Mouse (Mus musculus): ENCODE measurements around the gene Kcne1.

Gene Kcne1

DNA sequence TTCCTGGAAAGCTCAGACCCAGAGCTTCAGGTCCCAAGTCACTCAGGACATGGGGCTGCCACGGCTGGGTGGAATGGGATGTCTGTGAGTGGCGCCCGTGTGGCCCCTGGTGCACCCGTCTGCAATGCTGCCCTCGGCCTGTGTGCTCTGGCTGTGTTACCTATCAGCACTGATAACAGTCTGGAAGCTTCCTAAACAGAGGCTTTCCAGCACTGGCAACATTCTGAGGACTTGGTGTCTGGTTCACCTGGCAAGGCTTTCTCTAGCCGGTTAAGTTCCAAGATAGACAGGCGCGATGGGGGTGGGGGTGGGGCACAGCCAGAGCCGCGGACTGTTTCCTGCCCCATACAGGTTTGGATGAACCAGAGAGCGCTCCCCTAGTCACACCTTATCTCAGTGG, 3.3 kb downstream of the Kcne1 start:
- DNase-seq (ENCODE audit: low read depth) = no peak

- DNase-seq (ENCODE audit: low read depth) = no peak
Measured at GRCm38 (mm10) chr16:92355366-92355765, 3.9 kb downstream of the Kcne1 start.

GRCm38 (mm10) chr16:92353897-92354296, 5.4 kb downstream of the Kcne1 start:
- no peak for DNase-seq (ENCODE audit: low read depth)

DNA sequence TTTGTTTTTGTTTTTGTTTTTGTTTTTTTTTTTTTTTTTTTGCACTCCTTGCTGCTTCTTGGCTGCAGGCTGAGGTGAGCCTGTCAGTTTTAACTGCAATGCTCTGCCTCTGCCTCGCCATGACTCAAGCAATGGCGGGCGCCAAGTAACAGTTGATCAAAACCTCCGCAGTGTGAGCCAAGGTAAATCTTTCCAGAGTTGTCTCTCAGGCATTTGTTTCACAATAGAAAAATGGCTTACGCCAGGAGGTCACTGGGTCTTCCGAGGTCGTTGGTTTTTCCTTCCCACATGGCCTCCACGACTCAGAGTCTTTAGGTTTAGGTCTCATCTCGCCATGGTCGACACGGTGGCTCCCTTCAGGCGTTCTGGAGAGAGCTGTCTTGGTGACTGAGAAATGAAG, 6.0 kb downstream of the Kcne1 start:
- DNase-seq (ENCODE audit: low read depth) = no peak

- no peak for DNase-seq (ENCODE audit: low read depth)
Measured at GRCm38 (mm10) chr16:92348941-92349340, 10.3 kb downstream of the Kcne1 start.

GRCm38 (mm10) chr16:92346297-92346916, 12.9 kb downstream of the Kcne1 start:
- DNase-seq (ENCODE audit: low read depth) = no peak

GRCm38 (mm10) chr16:92345177-92345576, 14.1 kb downstream of the Kcne1 start:
- no peak for DNase-seq (ENCODE audit: low read depth)

- DNase-seq (ENCODE audit: low read depth) = peak; percentile 27
Measured at GRCm38 (mm10) chr16:92340612-92341511, 18.4 kb downstream of the Kcne1 start.

DNA sequence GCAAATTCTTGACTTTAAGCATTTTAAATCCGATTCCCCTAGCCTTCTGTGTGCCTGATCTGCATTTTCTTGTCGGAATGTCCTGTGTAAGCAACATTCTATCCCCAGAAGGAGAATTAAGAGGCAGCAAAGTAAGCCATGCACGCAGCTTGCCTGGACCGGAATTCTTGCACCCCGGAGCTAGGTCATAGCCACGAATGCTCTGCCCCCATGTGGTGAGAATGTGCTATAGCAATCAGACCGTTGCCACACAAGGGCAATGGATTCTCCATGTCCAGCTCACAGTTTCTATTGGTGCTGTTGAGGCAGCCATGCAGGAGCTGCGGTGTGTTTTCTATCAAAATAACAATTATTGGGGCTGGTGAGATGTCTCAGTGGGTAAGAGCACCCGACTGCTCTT, 23.0 kb downstream of the Kcne1 start:
- peak; percentile 43 for DNase-seq (ENCODE audit: low read depth)

- DNase-seq (ENCODE audit: low read depth) = no peak
Measured at GRCm38 (mm10) chr16:92334600-92334999, 24.7 kb downstream of the Kcne1 start.

GRCm38 (mm10) chr16:92330966-92331365, 28.3 kb downstream of the Kcne1 start:
- DNase-seq (ENCODE audit: low read depth) = no peak

DNA sequence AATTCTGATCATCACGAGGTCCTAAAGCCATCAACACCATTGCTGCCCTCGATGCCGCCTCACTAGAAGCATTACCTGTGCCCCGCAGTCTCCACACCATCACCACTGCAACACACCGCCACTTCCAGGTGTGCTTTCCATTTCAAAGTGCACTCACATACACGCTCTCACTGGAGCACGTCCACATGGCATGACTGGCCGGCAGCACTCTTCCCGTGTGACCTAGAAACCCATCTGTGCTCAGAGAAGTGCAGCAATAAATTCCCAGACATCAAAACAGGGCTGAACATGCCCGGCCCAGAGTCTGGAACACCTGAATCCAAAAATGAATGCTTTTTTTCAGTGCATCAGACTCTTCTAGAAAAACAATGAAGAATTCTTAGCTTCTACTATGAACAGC, 31.4 kb downstream of the Kcne1 start:
- DNase-seq (ENCODE audit: low read depth) = no peak

DNA sequence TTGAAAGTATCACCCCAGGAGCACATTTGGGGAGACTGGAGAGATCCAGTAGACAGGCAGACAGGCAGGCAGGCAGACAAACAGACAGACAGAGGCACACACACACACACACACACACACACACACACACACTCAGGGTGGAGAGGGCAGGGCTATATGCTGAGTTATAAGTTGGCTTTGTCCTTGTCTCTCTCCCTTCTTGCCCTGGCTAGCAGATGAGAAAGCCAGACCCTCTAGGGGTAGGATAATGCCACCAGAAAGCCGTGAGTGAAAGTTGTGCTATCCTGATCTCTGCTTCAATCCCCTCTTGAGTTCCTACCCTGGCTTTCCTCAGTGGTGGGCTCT, 34.2 kb downstream of the Kcne1 start:
- no peak for DNase-seq (ENCODE audit: low read depth)

GRCm38 (mm10) chr16:92324309-92325061, 34.8 kb downstream of the Kcne1 start:
- DNase-seq (ENCODE audit: low read depth) = no peak

GRCm38 (mm10) chr16:92321341-92321740, 37.9 kb downstream of the Kcne1 start, which contains the start of gene Fam243:
Gene Fam243 (minus strand): TSS chr16:92321441.
- no peak for DNase-seq (ENCODE audit: low read depth)

DNA sequence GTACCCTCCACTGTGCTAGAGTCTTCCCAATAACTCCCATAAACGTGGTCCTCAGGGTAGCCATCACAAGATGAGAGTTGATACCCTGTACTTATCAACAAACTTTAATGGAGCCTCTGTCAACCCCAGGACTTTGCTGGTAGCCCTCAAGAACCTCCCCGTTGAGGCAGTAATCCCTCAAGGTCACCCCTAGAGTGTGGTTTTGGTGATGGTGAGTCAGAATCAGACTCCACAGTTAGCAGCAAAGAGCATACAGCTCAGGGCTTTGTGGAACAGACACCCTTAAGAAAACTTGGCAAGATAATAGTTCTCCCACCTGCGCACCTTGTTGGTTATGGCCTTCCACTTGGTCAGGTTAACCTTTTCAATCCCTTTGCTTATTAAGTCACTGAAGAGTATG, 38.9 kb downstream of the Kcne1 start:
- DNase-seq (ENCODE audit: low read depth) = no peak

DNA sequence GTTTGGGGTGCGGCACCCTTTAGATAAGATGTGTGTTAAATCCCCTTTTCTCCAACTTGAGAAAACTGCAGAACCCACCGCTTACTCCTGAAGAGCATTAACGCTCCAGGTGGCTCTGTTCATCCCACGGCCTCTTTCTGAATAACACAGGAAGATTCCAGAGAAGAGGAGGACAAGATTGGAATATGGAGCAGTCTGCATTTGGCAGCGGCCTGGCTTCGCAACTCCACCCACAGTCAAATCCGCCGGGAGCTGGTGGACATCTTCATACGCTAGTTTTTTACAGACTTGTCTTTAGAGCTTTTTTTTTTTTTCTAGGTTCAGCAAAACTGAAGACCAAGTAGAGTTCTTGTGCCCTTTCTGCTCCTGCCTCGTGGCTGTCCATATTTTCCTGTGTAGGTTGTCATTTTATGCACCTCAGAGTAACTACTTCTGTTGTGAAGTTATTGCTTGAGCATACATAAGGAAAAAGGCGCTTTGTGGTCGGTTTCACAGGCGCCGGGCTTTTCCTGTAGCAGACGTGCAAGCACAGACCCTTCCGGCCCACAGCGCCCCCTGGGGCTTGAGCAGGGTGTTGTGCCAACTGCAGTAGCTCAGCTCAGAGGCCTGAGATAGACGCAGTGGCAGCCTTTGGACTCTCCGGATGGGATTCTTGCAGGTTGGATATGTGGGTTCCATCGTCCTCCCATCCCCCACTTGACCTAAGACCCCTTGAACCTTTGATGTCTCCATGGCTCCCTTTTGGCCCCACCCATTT, 39.7 kb downstream of the Kcne1 start:
- no peak for DNase-seq (ENCODE audit: low read depth)

DNA sequence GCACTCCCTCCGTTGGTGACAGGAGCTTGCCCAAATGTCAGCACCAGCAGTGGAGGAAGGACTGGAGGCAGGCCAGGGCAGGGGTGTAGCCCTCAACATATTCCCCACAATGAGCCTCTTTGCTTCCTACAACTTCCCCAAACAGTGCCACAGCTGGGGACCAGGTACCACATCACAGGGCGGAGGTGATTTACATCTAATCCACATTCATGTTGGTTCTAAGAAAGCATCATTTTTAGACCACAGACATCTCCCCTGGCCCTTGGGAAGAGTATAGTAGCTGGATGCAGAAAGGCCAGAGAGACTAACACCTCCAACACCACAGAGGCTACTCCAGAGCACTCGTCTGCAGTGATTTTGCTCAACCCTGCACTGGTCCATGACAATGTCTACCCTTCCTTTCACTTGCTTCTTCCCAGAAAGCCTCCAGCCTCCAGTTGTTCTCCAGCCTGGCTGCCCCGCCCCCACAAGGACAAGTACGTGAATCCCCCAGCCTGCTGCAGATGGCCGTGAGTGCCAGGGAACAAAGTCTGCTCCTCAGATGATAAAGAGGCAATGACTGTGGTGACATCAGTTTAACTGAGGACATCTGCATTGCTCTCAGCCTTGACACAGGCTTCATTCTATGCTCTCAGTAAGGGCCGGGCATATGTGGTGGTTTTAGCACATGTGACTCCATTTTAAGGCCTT, 43.1 kb downstream of the Kcne1 start:
- no peak for DNase-seq (ENCODE audit: low read depth)

DNA sequence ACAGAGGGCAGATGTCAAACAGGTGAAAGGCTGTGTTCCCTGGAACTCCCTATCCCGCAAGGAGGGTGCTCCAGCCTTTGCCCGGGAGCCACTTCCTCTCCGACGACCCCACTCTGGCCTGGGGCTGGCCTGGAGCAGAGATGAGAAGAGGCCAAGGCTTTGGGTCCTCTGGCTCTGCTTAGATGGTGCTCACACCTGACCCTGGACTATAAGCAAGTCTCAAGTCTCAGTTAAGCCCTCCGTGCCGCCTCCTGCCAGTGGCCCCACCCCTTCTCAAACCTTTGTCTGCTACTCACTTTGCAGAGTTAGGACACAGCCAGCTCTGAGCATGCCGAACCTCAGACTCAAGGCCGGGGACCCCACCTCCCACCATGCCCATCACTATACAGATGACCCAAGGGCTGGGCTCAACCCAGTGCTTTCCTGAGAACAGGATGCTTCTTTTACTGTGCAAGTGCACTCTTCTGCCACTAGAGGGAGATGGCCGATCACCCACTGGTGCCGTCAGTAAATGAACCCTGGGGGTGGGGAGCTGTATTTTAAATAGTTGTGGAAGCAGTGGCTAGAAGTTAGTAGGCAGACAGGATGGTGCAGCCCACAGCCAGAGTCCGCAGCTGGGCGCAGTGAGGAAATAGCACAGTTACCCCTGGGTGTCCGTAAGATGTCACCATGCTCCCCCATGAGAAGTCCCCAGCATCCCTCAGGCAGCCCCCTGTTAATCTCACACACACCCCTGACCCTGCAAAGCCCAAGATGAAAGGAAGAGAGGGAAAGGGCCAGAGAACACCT, 45.1 kb downstream of the Kcne1 start:
- DNase-seq (ENCODE audit: low read depth) = peak; percentile 6

GRCm38 (mm10) chr16:92309126-92309525, 50.1 kb downstream of the Kcne1 start:
- DNase-seq (ENCODE audit: low read depth) = no peak

- DNase-seq (ENCODE audit: low read depth) = no peak
Measured at GRCm38 (mm10) chr16:92307947-92308346, 51.3 kb downstream of the Kcne1 start.

Measured in fibroblast of lung, adult 2 months (primary cell).